Mouse (Mus musculus) left cerebral cortex, postnatal 14 days (tissue): ENCODE measurements around the gene Mrpl23. TPM values are rescaled to one million over a fixed set of nuclear protein-coding genes. Genes with fewer than 3 reads are reported as not detected.

Source experiments
- DNase-seq, 2 experiments: peaks; one replicate each; pipeline ENCODE4 v3.0.0; 2021 to 2022; ENCODE audit warnings: low spot score in 2 of 2, mixed read lengths in 1 of 2
- intact Hi-C: fragments of 180-260 bp; cut with DNase I; formaldehyde crosslinking; loops from one replicate; pipeline ENCODE4 v1.15.1; 2025
- long read RNA-seq, 2 experiments: library from polyadenylated mRNA; stranded (forward); transcript quantifications; one replicate each; pipeline ENCODE4 v2.0.0; 2021
- total RNA-seq, 2 experiments: library from RNA; stranded (reverse); gene quantifications; 2 replicates each; pipeline ENCODE4 v1.2.3; 2021

Gene Mrpl23
- total RNA-seq: 1 to 10 TPM; 4.1 to 8.0 TPM
- long read RNA-seq, experiment 1, transcript Mrpl23-201 (5 exons, 692 nt): major isoform, 20 of 31 reads
- long read RNA-seq, experiment 1, partial matches to known transcripts: 6 of 31 reads
- long read RNA-seq, experiment 1, other reads (novel, unspliced or antisense): 3 of 31 reads
- long read RNA-seq, experiment 2, transcript Mrpl23-201 (5 exons, 692 nt): major isoform, 17 of 26 reads
- long read RNA-seq, experiment 2, partial matches to known transcripts: 3 of 26 reads
- long read RNA-seq, experiment 2, other reads (novel, unspliced or antisense): 6 of 26 reads

DNA sequence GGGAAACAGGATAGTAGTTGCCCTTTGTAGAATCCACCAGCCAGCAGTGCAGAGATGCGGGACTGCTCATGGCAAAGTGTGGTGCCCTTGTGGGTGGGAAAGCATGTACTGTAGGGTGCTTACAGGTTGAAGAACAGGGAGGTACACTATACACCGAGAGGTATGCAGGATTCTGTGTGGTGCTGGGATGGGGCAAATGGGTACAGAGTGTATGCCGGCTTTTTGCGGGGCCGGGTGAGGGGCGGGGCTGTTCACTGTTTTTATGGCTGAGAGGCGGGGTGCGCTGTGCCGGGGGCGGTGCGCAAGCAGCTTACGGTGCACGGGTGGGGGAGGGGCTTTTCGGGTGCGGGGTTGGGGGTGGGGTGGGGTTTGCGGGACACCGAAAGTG lies at the start of gene Mrpl23:
Gene Mrpl23, plus strand, starts transcription at position 16 of the 388 bp plus-strand sequence.
- intact Hi-C loops: no loop called here
- DNase-seq: no peak

- intact Hi-C loops: no loop called here
- no peak for DNase-seq
Measured at GRCm38 (mm10) chr7:142483136-142483535, 49.4 kb upstream of the Mrpl23 start.

- intact Hi-C loops: loop anchor here (5.0 kb wide), 2 partner anchors 43 to 98 kb away; no protein-coding TSS in a partner anchor
- DNase-seq: no peak
Measured at GRCm38 (mm10) chr7:142484780-142485179, 47.7 kb upstream of the Mrpl23 start.

- intact Hi-C loops: loop anchor here (5.0 kb wide), 2 partner anchors 41 to 96 kb away; no protein-coding TSS in a partner anchor
- DNase-seq: no peak
Measured at GRCm38 (mm10) chr7:142486751-142487162, 45.7 kb upstream of the Mrpl23 start.

- peak; percentile 55 to 60 for DNase-seq
- intact Hi-C loops: loop anchor here (5.0 kb wide), 2 partner anchors 40 to 95 kb away; no protein-coding TSS in a partner anchor
Measured at GRCm38 (mm10) chr7:142487341-142487859, 45.1 kb upstream of the Mrpl23 start.

- no peak for DNase-seq
- intact Hi-C loops: loop anchor here (5.0 kb wide), 2 partner anchors 39 to 94 kb away; no protein-coding TSS in a partner anchor
Measured at GRCm38 (mm10) chr7:142488053-142488452, 44.4 kb upstream of the Mrpl23 start.

DNA sequence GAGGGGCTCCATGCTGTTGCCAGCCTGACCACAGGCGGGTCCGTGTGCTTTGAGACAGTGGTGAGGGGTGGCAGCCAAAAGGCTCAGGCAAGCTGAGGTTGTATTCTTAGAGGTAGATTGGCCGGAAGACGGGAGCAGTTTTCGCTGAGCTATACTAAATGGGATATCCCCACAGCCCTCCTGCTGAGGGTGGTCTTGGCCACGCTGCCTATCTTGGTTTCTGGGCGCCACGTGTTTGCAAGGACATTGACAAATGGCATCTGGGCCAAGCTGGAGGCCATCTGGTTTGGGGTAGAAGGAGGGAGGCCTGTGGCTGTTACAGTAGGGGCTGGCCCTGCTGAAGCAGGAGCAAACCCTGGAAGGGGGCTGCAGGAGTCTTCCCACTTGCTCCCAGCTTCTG lies 39.0 kb upstream of the Mrpl23 start:
- DNase-seq: no peak
- intact Hi-C loops: no loop called here

GRCm38 (mm10) chr7:142496158-142496557 lies 36.3 kb upstream of the Mrpl23 start:
- no peak for DNase-seq
- intact Hi-C loops: loop anchor here (2.0 kb wide), 1 partner anchor 55 kb away; the partner anchor contains the start of gene Tnni2

GRCm38 (mm10) chr7:142496800-142497199 lies 35.7 kb upstream of the Mrpl23 start:
- intact Hi-C loops: loop anchor here (2.0 kb wide), 1 partner anchor 56 kb away; the partner anchor contains the start of gene Tnni2
- DNase-seq: no peak

DNA sequence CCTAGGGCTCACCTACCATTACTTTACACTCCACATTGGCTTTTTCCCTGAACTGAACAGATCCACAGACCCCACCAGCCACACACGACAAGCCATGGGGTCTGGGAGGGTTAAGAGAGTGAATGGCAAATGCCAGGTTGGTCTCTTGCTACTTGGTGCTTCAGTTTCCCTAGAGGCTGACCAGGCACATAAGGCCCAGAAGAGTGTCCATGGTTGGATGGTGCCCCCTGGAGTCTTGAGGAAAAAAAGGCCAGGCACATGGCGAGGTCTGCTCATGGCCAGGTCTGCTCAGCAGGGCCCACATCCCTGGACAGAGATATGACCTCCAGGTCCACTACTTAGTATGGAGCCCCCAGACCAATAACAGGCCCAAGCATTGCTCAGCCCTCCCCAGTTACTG lies 34.7 kb upstream of the Mrpl23 start:
- DNase-seq: peak in 1 of 2 experiments; percentile 16
- intact Hi-C loops: loop anchor here (2.0 kb wide), 1 partner anchor 57 kb away; the partner anchor contains the start of gene Tnni2

GRCm38 (mm10) chr7:142498575-142498974 lies 33.9 kb upstream of the Mrpl23 start, which contains the start of gene Tnnt3:
Gene Tnnt3, plus strand, starts transcription at chr7:142498836.
- DNase-seq: no peak
- intact Hi-C loops: no loop called here

GRCm38 (mm10) chr7:142499010-142499721 lies 33.3 kb upstream of the Mrpl23 start:
- intact Hi-C loops: no loop called here
- DNase-seq: no peak

- intact Hi-C loops: loop anchor here (10.0 kb wide), 1 partner anchor 495 kb away; no protein-coding TSS in a partner anchor
- DNase-seq: no peak
Measured at GRCm38 (mm10) chr7:142500032-142500431, 32.5 kb upstream of the Mrpl23 start.

GRCm38 (mm10) chr7:142503206-142503605 lies 29.3 kb upstream of the Mrpl23 start:
- DNase-seq: no peak
- intact Hi-C loops: loop anchor here (10.0 kb wide), 1 partner anchor 492 kb away; no protein-coding TSS in a partner anchor

- DNase-seq: no peak
- intact Hi-C loops: loop anchor here (10.0 kb wide), 1 partner anchor 489 kb away; no protein-coding TSS in a partner anchor
Measured at GRCm38 (mm10) chr7:142505942-142506341, 26.5 kb upstream of the Mrpl23 start.

DNA sequence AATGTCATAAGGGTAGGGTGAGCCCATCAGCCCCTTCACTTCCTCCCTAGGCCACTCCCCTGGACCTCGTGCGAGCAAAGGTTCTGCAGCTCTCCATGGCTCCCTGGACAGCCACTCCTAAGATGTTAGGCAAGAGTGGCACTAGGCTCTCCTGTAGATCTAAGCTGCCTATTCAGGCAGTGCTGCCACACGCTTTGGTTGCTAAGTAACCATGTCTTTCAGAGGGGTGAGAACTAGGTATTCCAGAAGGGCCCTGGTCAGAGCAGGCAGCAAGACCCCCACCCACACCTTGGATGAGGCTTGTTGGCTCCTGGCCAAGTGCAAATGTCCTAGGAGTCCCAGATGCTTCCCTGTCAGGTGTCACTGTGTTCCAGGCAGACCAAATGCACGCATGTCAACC lies 26.0 kb upstream of the Mrpl23 start:
- DNase-seq: no peak
- intact Hi-C loops: loop anchor here (10.0 kb wide), 1 partner anchor 488 kb away; no protein-coding TSS in a partner anchor

DNA sequence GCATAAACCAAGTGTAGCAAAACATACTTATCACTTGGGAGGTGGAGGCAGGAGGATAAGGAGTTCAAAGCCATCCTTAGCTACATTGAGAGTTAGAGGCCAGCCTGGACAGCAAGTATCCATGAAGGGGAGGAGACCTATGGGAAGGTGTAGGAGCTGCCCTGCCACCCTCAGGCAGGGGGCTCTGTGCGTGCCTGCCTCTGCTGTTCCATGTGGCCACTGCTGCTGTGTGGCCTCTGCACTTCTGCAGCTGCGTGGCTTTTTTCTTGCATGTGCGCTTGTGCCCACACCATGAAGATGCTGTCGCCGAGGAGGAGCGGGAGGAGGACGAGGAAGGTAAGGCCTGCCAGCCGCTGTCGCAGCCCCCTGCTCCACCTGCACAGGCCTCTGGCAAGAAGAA lies 25.0 kb upstream of the Mrpl23 start:
- no peak for DNase-seq
- intact Hi-C loops: loop anchor here (10.0 kb wide), 1 partner anchor 487 kb away; no protein-coding TSS in a partner anchor

- no peak for DNase-seq
- intact Hi-C loops: loop anchor here (10.0 kb wide), 1 partner anchor 485 kb away; no protein-coding TSS in a partner anchor
Measured at GRCm38 (mm10) chr7:142509518-142509917, 23.0 kb upstream of the Mrpl23 start.

GRCm38 (mm10) chr7:142510021-142510777 lies 22.3 kb upstream of the Mrpl23 start:
- intact Hi-C loops: no loop called here
- no peak for DNase-seq
